Mouse (Mus musculus) forebrain, embryonic 14.5 days (tissue): ENCODE measurements around the gene Gm21992. TPM values are rescaled to one million over a fixed set of nuclear protein-coding genes. Genes with fewer than 3 reads are reported as not detected.

Experiments used
- ATAC-seq: fragments of 200-750 bp; cut with Nextera tagmentation; 2 replicates; pipeline ENCODE4 v1.8.0; 2017; ENCODE audit warnings: mild to moderate bottlenecking, moderate library complexity
- DNase-seq: peaks from one replicate; pipeline ENCODE4 v3.0.0-alpha.2; 2015; ENCODE audit warnings: low spot score
- H3K27ac ChIP-seq: fragments of 300-500 bp; sonication (generic); 2 replicates; pipeline ENCODE4 v1.5.1; 2014; ENCODE audit warnings: low read depth, mild to moderate bottlenecking, control low read depth, low read length, moderate library complexity
- H3K27me3 ChIP-seq: fragments of 300-500 bp; sonication (generic); replicated peaks from 2 replicates; pipeline ENCODE4 v1.6.1; 2014; ENCODE audit warnings: low read length, control low read depth, mixed read lengths; ENCODE audit not compliant: control insufficient read depth, insufficient read depth
- H3K36me3 ChIP-seq: fragments of 300-500 bp; sonication (generic); 2 replicates; pipeline ENCODE4 v1.6.1; 2014; ENCODE audit warnings: low read length, control low read depth; ENCODE audit not compliant: control insufficient read depth, insufficient read depth
- H3K4me1 ChIP-seq: fragments of 300-500 bp; sonication (generic); 2 replicates; pipeline ENCODE4 v1.6.1; 2014; ENCODE audit warnings: antibody characterized with exemption, low read length, control low read depth; ENCODE audit not compliant: control insufficient read depth, insufficient read depth
- H3K4me2 ChIP-seq: fragments of 300-500 bp; sonication (generic); 2 replicates; pipeline ENCODE4 v1.6.1; 2014; ENCODE audit warnings: mild to moderate bottlenecking, control low read depth, low read length
- H3K4me3 ChIP-seq: fragments of 300-500 bp; sonication (generic); 2 replicates; pipeline ENCODE4 v1.5.1; 2014; ENCODE audit warnings: low read depth, low read length, control low read depth
- H3K9ac ChIP-seq: fragments of 300-500 bp; sonication (generic); 2 replicates; pipeline ENCODE4 v1.6.1; 2014; ENCODE audit warnings: mild to moderate bottlenecking, low read length, control low read depth, moderate library complexity
- H3K9me3 ChIP-seq: fragments of 300-500 bp; sonication (generic); replicated peaks from 2 replicates; pipeline ENCODE4 v1.6.1; 2016; ENCODE audit warnings: low read length, control low read depth, mixed read lengths; ENCODE audit not compliant: control insufficient read depth
- WGBS: fragments of 180-500 bp; shearing (Covaris S2); extraction: QIAGEN DNeasy Blood & Tissue Kit; methylation state at CpG from one replicate; pipeline ENCODE4 v1.1.7; 2014; 5-methylcytosine and 5-hydroxymethylcytosine counted together
- polyA plus RNA-seq: library from polyadenylated mRNA; unstranded; fragments of >200 nt; fragmentation: Nextera tagmentation; extraction: Ambion mirVana; gene quantifications from 2 replicates; pipeline ENCODE4 v1.2.1, GENCODE M21; 2014

The Gm21992 gene
- polyA plus RNA-seq, 1 experiment from 2014 or later, result 9.4 TPM

DNA sequence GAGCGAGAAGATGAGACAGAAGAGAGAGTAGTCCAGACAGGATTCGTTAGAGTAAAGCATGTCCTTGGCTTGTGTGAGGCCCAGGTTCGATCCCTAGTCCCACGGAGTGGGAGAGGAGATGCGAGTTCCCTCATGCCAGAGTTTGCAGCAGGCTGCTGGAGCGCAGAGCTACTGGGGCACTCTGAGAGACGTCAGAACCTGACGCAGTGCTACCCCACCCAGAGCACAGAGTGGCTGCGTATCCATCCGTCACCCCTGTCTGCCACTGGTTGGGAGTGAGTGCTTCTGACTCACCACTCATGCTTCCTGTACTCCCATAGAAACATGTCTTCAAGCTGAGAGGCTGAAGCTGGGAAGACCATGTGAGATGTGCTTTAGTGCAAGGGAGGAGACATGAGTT lies 69.9 kb downstream of the Gm21992 start:
- ATAC-seq (no peak), DNase-seq (no peak)
- H3K36me3 ChIP-seq, result peaks cover 92% of the 10 kb centered on the region
- no peaks in the 10 kb centered on the region for H3K27me3 ChIP-seq
- 87% methylated on average over 10 of the region's 10 CpGs for WGBS
- H3K4me1 ChIP-seq, result no peaks in the 10 kb centered on the region
- H3K9me3 ChIP-seq, result no peaks in the 10 kb centered on the region
- H3K4me2 ChIP-seq, result no peak overlapping the region
- no peak overlapping the region for H3K9ac ChIP-seq
- no peak overlapping the region for H3K27ac ChIP-seq
- H3K4me3 ChIP-seq, result no peak overlapping the region

DNA sequence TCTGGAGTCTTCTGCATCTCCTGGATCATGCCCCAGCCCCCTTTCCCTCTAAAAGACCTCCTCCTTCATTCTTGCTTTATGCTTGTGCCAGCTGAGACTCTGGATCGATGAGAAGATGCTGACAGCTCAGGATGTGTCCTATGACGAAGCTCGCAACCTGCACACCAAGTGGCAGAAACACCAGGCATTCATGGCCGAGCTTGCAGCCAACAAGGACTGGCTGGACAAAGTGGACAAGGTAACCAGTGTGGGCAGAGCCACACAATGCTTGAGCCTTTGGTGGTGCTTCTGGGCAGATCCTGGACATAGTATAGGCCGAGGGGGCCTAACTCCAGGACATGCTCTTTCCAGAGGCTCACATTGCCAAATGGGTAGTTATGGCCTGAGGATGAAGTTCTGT lies 71.7 kb downstream of the Gm21992 start:
- no peak overlapping the region for H3K4me3 ChIP-seq
- peaks cover 85% of the 10 kb centered on the region for H3K36me3 ChIP-seq
- no peak overlapping the region for H3K9ac ChIP-seq
- H3K4me1 ChIP-seq, result no peaks in the 10 kb centered on the region
- ATAC-seq (no peak), DNase-seq (no peak)
- WGBS, result 89% methylated on average over 5 of the region's 5 CpGs
- H3K9me3 ChIP-seq, result no peaks in the 10 kb centered on the region
- H3K27ac ChIP-seq, result no peak overlapping the region
- H3K4me2 ChIP-seq, result no peak overlapping the region
- H3K27me3 ChIP-seq, result no peaks in the 10 kb centered on the region

DNA sequence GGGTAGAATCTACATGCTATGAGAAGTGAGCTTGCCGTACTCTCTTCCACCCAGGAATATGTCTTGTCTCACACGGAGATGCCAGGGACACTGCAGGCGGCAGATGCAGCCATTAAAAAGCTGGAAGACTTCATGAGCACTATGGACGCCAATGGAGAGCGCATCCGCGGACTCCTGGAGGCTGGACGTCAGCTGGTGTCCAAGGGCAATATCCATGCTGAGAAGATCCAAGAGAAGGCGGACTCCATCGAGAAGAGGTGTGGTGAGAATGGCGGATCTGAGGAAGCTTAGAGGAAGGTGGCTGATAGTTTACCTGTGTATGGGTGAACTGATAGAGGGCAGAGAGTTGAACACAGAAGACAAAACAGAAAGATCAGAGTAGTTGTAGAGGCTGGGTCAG lies 72.4 kb downstream of the Gm21992 start:
- Histone ChIP-seq H3K9me3 (no peaks in the 10 kb centered on the region), H3K36me3 (peaks cover 85% of the 10 kb centered on the region), H3K4me1 (no peaks in the 10 kb centered on the region), H3K27me3 (no peaks in the 10 kb centered on the region), H3K4me3 (no peak overlapping the region), H3K9ac (no peak overlapping the region), H3K27ac (no peak overlapping the region), H3K4me2 (no peak overlapping the region)
- DNase-seq, result no peak
- ATAC-seq, result no peak
- WGBS, result 92% methylated on average over 11 of the region's 11 CpGs

DNA sequence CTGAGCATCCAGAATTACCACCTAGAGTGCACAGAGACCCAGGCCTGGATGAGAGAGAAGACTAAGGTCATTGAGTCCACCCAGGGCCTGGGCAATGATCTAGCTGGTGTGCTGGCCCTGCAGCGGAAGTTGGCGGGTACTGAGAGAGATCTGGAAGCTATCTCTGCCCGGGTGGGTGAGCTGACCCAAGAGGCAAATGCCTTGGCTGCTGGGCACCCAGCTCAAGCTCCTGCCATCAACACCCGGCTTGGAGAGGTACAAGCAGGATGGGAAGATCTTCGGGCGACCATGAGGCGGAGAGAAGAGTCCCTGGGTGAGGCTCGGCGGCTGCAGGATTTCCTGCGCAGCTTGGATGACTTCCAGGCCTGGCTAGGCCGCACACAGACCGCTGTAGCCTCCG lies 73.5 kb downstream of the Gm21992 start:
- no peaks in the 10 kb centered on the region for H3K9me3 ChIP-seq
- H3K4me2 ChIP-seq, result no peak overlapping the region
- no peak overlapping the region for H3K27ac ChIP-seq
- H3K4me3 ChIP-seq, result no peak overlapping the region
- 90% methylated on average over 13 of the region's 13 CpGs for WGBS
- peaks cover 90% of the 10 kb centered on the region for H3K36me3 ChIP-seq
- DNase-seq, result no peak
- no peak for ATAC-seq
- no peaks in the 10 kb centered on the region for H3K4me1 ChIP-seq
- H3K9ac ChIP-seq, result no peak overlapping the region
- H3K27me3 ChIP-seq, result no peaks in the 10 kb centered on the region

DNA sequence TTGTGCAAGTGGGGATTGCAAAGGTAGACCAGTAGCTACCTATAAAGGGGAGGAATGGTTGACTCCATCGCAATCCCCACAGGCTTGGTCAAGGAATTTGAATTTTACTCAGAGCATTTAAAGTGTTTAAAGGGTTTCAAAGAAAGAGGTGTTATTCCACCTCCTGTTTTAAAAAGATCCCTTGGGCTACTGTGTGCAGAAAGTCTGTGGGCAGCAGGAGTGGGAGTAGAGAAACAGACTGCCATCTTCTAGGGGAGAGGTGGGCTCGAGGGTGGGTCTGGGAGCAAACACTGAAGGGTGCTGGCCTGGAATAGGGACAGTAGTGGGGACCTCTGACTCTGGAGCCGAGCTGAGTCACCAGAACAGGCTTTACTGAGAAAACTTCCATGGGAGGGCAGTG lies 78.4 kb downstream of the Gm21992 start:
- ATAC-seq, result no peak
- Histone ChIP-seq H3K27ac (no peak overlapping the region), H3K4me3 (no peak overlapping the region), H3K36me3 (peaks cover 90% of the 10 kb centered on the region), H3K27me3 (no peaks in the 10 kb centered on the region), H3K4me1 (no peaks in the 10 kb centered on the region), H3K9ac (no peak overlapping the region), H3K4me2 (no peak overlapping the region), H3K9me3 (no peaks in the 10 kb centered on the region)
- WGBS, result 86% methylated on average over 3 of the region's 3 CpGs
- no peak for DNase-seq

DNA sequence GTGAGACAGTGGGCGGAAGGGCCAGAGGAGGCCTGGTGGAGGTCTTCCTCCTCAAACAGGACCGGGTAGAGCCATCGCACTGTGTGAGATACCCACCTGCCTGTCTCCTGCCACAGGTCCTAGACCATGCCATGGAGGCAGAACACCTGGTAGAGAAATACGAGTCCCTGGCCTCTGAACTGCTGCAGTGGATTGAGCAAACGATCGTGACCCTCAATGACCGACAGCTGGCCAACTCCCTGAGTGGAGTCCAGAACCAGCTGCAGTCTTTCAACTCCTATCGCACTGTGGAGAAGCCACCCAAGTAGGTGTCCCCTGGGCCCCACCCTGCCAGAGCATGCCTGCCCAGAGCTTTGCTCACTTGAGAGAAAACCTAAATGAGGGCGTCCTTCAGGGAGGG lies 82.2 kb downstream of the Gm21992 start:
- Histone ChIP-seq H3K27me3 (no peaks in the 10 kb centered on the region), H3K4me2 (no peak overlapping the region), H3K9ac (no peak overlapping the region), H3K27ac (no peak overlapping the region), H3K4me1 (no peaks in the 10 kb centered on the region), H3K9me3 (no peaks in the 10 kb centered on the region), H3K4me3 (no peak overlapping the region), H3K36me3 (peaks cover 92% of the 10 kb centered on the region)
- ATAC-seq, result no peak
- 93% methylated on average over 9 of the region's 9 CpGs for WGBS
- DNase-seq, result no peak

DNA sequence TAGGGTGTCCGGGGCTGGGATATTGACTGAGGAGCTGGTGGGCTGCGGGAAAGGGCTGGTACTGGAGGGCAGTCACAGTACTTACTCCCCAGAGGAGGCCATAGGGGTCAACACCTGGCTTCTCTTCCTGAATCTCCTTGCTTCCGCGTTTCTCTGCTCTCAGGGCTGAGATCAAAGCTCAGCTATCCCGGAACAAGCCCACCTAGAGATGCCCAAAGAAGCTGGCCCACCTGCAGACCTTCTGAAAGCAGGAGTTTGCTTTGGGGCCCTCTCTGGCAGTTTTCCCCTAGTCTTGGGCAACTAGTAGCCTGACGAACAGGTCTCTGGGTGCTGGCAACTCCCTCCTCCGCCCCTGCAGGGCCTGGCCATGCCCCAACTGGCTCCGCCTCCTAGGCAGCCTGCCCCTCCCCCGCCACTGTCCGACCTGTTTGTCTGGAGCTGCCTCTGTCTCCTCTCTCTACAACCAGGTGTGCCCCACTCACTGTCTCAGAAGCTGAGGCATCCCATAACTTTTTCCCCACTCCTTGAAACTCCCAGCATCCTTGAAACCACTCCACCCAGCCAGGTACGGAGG lies 90.7 kb downstream of the Gm21992 start:
- DNase-seq, result no peak
- Histone ChIP-seq H3K4me1 (no peaks in the 10 kb centered on the region), H3K4me3 (no peak overlapping the region), H3K27ac (peak overlapping the region; percentile 14; the same call in 1 of the 2 replicates), H3K36me3 (peaks cover 43% of the 10 kb centered on the region), H3K9ac (no peak overlapping the region; the same call in 1 of the 2 replicates), H3K4me2 (no peak overlapping the region), H3K27me3 (no peaks in the 10 kb centered on the region), H3K9me3 (no peaks in the 10 kb centered on the region)
- WGBS, result 20% methylated on average over 11 of the region's 11 CpGs
- no peak for ATAC-seq

DNA sequence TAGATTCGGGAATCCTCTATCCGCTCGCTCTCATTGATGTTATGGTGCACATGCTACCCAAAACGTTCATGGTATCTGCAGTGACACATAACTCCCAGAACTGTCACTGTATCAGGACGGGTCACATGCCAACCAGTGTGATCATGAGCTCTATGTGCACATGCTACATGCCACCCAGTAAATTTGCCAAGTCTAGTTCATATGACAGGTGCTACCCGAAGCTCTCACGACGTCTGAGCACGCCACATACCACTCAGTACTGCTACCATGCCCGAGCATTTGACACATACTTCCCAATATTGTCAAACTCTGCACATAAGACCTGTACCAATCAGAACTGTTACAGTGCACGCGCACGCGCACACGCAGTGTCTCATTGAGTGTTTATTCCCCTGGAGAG lies 91.3 kb downstream of the Gm21992 start:
- DNase-seq, result no peak
- no peaks in the 10 kb centered on the region for H3K9me3 ChIP-seq
- ATAC-seq, result no peak
- H3K4me2 ChIP-seq, result no peak overlapping the region
- no peak overlapping the region for H3K27ac ChIP-seq
- no peaks in the 10 kb centered on the region for H3K27me3 ChIP-seq
- H3K9ac ChIP-seq, result no peak overlapping the region
- no peaks in the 10 kb centered on the region for H3K4me1 ChIP-seq
- WGBS, result 85% methylated on average over 15 of the region's 15 CpGs
- peaks cover 39% of the 10 kb centered on the region for H3K36me3 ChIP-seq
- H3K4me3 ChIP-seq, result no peak overlapping the region

DNA sequence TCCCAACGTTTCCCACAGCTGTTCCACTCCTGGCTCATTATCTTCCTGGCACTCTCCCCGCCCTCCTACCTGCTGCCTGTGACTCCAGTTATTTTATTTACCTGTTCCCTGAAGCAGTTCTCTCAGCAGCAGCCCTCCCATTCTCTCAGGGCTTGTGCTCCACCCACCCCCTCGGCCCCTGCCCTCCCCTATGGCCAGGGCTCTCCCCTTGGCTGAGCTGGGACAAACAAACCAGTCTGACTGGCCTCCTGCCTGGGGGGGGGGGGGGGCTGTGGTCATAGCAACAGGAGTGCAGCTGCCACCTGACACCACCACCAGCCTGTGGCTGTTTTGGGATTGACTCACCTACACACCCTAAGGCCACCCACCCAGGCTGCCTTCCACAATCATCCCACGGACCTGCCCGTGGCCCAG lies 92.1 kb downstream of the Gm21992 start:
- DNase-seq (no peak), ATAC-seq (no peak)
- no peaks in the 10 kb centered on the region; the same call in 1 of the 2 replicates for H3K4me1 ChIP-seq
- H3K27ac ChIP-seq, result no peak overlapping the region
- H3K9ac ChIP-seq, result no peak overlapping the region; the same call in 1 of the 2 replicates
- no peaks in the 10 kb centered on the region for H3K27me3 ChIP-seq
- H3K9me3 ChIP-seq, result no peaks in the 10 kb centered on the region
- no peak overlapping the region for H3K4me3 ChIP-seq
- WGBS, result 17% methylated on average over 5 of the region's 5 CpGs
- peaks cover 34% of the 10 kb centered on the region for H3K36me3 ChIP-seq
- no peak overlapping the region for H3K4me2 ChIP-seq
